Mouse (Mus musculus): ENCODE data around the gene Bicra.

Gene Bicra

DNA sequence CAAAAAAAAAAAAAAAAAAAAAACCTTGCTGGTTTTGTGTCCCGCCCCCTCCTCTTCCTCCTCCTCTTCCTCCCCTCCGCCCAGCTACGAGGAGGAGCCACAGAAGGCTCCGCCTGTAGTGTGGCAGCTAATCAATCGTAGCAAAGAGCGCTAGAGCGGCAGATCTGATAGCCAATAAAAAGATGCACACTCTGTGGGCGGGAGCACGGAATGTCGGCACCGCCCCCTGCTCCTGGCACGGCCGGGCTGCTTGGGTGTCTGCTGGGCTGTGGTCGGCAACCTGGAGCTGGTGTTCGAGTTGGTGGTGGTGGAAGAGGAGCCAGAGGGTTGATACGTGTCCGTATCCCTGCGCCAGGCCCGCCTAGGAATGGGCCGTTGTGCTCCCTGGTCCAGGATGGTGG, 443 bp upstream of the Bicra start:
- peak; percentile 95 to 99 for DNase-seq (ENCODE audit: low spot score in 2 of 2)

GRCm38 (mm10) chr7:16046481-16047337, 1.0 kb downstream of the Bicra start:
- DNase-seq (ENCODE audit: low spot score in 2 of 2): peak in 1 of 2 experiments; percentile 74

- no peak for DNase-seq (ENCODE audit: low spot score in 2 of 2)
Measured at GRCm38 (mm10) chr7:16046101-16046480, 1.6 kb downstream of the Bicra start.

DNA sequence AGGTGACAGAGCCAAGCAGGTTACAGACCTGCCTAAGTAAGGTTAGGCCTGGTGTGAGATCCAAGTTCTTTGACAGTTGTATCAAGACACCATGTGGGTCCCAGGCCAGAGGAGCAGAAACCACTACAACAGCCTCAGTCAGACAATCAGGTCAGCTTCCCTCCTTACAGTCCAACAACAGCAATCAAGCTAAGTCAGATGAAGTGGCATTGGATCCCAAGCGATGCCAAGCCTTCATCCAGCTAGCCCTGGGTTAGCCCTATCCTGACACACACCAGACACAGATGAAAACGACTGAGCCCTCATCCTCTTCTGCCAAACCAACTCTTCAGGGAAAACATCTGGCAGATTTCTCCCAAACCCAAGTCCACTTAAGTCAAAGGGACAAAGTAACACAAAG, 2.2 kb downstream of the Bicra start:
- no peak for DNase-seq (ENCODE audit: low spot score in 2 of 2)

GRCm38 (mm10) chr7:16044531-16044930, 3.2 kb downstream of the Bicra start:
- no peak for DNase-seq (ENCODE audit: low spot score in 2 of 2)

DNA sequence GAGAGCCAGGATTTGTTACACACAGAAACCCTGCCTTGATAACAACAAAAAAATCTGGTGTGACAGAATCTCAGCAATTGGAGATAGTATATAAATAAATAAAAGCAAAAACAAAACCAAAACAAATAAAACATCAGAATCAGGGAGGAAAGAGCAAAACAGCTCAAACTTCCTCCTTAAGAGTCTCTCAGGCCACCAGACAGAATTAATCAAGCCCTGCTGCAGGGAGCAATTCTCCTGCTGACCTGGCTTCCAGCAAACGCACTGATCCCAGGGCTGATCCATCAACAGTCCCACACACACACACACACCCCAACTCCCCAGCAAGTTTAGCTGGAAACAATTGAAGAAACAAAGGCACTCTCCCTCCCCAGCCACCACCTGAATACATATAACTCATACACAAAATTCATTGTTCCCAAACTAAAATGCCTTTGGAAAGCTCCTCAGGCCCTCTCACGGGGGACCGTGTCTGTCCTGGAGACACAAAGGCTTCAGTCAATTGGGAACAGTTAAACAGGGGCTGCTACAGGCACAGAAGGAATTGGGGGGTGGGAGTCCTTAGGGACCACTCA, 3.8 kb downstream of the Bicra start:
- no peak for DNase-seq (ENCODE audit: low spot score in 2 of 2)

DNA sequence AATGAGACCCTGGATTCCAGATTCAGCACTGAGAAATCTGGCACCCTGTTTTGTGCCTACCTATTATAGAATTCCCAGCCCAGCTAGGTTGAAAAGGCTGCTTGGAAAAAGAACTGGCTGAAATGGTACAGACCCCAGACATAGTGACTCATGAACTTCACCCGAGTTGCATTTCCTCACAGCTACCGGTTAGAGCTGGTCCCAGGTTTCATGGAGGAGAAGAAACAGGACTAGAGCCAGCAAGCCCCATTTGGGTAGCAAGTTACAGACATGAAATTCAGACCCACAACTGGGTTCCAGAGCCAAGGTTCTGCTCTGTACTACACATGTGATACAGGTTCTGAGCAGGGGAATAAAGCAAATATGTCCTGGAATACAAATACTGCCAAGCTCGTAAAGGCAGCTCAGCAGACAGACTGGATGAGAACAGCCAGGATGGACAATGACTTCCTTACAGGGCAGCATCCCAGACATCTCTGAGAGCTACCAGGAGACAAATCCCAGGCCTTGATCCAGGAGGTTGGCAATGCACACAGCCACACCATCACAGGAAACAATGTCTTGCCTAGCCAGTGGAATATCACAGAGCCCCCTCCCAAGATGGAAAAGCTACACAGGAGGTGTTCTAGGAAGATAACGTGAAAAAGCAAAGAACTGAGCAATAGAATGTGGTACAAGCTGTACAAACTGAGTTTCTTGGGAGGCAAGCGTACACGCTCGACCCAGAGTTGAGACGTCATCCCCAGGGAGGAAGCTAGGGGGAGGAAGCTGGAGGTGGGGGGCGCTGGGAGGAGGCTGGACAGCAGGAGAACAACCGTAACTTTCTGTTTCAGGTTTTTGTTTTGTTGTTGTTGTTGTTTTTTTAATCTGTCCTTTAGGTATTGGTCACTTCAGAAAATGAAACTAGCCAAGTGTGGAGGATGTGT, 4.6 kb downstream of the Bicra start:
- DNase-seq (ENCODE audit: low spot score in 2 of 2): no peak

DNA sequence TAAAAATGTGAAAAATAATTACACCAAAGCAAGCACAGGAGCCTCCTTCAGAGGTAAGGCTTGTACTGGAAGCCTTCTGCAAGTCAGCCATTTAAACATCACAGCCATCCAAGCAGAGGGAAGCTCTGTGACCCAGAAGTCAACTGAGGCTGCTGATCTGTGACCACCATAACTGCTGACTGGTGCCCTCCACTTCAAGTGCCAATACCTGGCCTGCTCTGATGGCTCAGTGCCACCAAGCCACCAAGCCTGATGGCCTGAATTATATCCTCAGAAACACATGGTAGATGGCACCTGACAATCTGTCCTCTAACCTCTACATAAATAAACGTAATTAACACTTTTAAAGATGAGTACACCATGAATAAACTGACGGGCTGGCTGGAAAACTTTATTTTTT, 6.5 kb downstream of the Bicra start:
- DNase-seq (ENCODE audit: low spot score in 2 of 2): no peak

GRCm38 (mm10) chr7:16039363-16039762, 8.4 kb downstream of the Bicra start:
- DNase-seq (ENCODE audit: low spot score in 2 of 2): no peak

DNA sequence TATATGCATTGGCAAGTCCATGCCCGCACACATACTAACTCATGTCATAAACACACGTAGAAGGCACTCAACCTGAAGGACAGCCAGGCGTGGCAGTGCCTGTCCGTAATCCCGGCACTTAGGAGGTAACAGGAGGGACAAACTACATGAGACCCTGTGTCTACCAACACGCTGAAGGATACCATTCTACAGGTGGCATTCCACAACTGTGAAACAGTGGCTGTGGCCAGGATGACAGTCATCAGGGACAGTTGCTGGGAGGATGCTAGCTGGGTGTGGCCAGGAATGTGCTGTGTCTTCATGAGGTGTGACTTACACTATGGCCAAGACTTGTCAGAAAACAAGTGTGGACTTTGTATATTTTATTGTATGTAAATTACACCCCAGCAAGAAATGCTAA, 10.7 kb downstream of the Bicra start:
- no peak for DNase-seq (ENCODE audit: low spot score in 2 of 2)

DNA sequence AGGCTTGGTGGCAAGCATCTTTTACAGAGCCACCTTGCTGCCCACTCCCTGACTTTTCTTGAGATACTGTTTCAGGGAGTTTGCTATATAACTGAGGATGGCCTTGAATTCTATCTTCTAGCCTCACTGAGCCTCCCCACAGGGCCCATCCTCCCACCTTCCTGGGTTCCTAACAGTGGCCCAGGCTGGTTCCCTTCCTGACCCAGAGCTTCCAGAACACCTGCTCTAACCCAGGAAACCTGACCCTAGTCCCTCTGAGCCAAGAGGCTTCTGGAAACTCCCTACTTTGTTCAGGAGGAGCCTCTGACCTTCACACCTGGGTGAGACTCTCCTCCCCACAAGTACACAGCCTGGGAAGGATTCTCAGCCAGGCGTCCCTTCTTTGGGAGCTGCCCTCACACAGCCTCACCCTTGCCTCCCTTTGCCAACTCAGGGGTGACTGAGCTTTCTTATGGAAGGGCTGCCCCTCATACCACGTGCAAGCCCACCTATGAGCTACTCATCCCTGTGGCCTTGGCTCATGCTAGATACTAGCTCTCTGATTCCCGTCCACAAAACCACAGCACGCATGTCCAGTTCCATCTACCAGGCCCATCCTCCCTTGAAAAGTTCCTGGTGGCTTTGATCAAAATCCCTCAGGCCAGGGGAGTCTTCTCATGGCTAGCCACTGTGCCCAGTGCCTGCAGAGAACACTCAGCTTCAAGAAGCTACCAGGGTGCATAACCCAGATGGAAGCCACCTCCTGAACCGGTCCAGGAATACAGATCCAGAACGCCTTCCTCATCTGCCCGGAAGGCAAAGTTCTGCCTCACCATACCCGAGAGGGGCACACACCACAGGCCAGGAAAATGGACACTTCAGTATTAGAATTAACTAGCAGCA, 13.9 kb downstream of the Bicra start:
- DNase-seq (ENCODE audit: low spot score in 2 of 2): no peak

DNA sequence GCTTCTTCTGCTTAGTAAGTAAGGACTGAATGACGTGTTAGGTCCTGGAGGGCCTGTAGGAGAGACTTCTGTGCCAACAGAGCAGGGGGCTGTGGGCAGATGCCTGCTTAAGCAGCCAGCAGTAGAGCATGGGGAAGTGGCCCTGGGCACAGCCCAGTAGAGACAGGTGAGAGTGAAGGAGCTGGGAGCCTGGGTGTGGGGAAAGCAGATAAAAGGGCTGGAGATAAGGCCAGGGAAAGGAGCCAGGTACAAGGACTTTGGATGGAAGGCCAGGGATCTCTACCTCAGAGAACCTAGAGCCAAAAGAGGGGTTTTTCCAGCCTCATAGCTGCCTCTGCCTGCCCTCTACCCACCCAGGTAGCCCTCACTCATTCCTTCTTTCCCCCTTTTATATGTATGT, 14.7 kb downstream of the Bicra start:
- no peak for DNase-seq (ENCODE audit: low spot score in 2 of 2)

DNA sequence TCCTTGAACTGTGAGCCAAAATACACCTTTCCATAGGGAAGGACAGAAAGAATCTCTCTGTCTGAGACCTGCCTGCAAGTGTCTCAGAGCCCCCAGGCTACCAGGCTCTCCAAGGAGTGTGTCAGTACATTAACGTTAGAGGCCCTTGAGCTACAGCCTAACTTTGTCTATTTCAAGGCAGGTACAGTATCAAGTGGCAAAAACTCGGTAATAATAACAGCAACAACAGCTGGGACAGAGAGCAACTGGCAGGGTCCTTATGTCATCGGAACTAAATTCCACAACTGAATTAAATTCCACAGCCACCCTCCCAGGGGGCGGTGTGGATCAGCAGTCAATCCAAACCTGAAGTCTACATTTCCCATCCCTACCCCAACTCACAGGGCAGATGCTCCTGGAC, 16.6 kb downstream of the Bicra start:
- DNase-seq (ENCODE audit: low spot score in 2 of 2): no peak

GRCm38 (mm10) chr7:16028102-16028927, 19.4 kb downstream of the Bicra start:
- DNase-seq (ENCODE audit: low spot score in 2 of 2): peak in 1 of 2 experiments; percentile 76

- DNase-seq (ENCODE audit: low spot score in 2 of 2): no peak
Measured at GRCm38 (mm10) chr7:16024603-16025222, 23.0 kb downstream of the Bicra start.

DNA sequence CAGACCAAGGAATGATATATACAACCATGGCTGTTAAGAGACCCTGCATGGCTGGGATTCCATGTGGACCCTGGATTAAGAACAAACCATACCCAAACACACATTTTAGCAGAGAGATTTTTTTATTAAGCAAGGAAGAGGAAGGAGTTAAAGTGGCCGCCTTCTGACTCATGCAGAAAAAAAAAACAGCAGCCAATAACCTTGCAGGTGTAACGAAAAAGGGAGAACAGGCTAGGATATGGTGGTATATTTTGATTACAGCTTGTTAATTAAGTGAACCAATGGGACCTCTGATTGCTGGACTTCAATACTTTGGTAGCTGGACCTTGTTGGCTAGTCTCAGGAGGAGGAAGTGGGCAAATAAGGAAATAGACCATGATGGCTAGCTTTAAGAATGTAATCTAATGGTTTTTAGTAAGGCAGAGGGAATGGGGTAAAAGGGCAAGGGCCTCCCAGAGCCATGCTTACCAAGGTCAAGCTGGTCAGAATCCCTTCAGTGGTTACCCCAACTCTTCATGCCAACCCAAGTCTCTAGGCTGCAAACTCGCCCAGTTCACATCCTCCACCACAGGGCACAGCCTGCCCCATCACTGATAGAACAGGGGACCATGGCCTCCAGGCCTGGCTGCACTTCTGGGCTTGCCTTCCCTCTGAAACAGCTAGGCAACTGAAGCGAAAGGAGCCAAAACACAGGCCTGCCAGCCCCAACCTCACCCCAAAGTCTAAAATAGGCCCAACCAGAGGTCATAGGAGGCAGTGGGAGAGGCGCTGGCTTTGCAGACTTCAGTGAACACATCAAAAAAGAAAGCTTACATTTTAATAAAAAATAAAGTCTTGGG, 28.2 kb downstream of the Bicra start:
- DNase-seq (ENCODE audit: low spot score in 2 of 2): no peak

DNA sequence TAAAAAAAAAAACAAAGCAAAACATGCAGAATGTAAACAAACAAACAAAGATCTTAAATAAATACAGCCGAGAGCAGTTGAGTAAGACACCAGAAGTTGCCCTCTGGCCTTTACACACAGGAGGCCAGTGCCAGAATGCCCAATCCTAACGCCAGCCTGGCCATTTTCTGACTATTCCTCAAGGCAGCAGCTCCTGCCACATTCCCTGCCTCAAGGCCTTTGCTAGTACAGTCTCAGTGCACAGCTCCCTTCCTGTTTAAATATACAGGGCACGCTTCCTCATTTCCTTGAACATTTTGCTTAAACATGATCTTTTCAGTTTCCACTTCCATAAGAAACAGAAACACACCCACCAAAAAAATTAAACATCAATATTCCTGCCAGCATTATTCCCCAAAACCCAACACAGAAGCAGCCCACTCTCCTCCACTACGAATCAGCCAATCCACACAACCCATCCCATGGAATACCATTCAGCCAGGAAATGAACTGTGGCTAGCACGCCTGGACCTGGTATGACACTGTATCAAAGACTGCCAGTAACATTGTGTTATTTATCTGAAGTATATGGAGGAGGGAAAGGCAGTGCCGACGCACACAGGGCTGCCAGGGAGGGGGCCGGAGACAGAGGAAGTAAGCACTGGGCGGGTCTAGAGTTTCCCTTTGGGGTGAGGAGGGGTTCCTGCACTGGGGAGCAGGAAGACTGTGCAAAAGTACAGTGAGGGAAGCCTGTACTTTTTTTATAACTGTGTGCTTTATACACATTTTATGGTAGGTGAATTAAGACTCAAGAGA, 29.5 kb downstream of the Bicra start:
- no peak for DNase-seq (ENCODE audit: low spot score in 2 of 2)

DNA sequence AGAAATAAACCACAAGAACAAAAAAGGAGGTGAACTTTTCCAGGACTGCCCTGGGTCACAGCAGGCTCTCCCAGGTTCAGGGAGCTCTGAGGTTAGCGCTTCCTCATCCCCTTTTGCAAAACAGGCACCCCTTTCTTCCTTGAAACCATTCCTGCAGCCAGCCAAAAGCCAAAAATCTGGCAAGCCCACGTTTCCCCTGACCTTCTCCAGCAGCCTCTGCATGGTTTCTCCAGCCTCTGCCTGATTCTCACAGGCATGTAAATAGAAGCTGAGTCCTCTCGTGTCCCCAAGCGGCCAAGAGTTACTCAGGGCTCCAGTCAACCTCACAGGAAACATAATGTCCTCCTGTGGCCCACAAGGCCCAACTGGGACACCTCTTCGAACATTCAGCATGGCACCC, 32.3 kb downstream of the Bicra start:
- DNase-seq (ENCODE audit: low spot score in 2 of 2): no peak
